Mouse (Mus musculus): ENCODE data around the gene Slc2a4.

GRCm38 (mm10) chr11:69982877-69983276, 34.9 kb upstream of the Slc2a4 start:
- TF ChIP-seq CTCF (IDR thresholded peaks at IDR 0.05; ENCODE audit: low read depth), result no peak
- TF ChIP-seq EP300 (IDR thresholded peaks at IDR 0.05; ENCODE audit: low read depth), result no peak

Data from liver, embryonic 14.5 days (tissue).